Mouse (Mus musculus): ENCODE data around the gene Ebf4. TPM values are rescaled to one million over a fixed set of nuclear protein-coding genes. Genes with fewer than 3 reads are reported as not detected.

Ebf4 gene
- polyA plus RNA-seq, 1 experiment from 2014 or later, result 2.5 TPM

GRCm38 (mm10) chr2:130289086-130289485, 5.9 kb upstream of the Ebf4 start:
- H3K27ac ChIP-seq (ENCODE audit: low read depth, low read length), result no peak overlapping the region
- DNase-seq (ENCODE audit: low spot score) (no peak), ATAC-seq (replicated peaks; ENCODE audit: low FRiP score) (no peak)
- H3K36me3 ChIP-seq (ENCODE audit: control insufficient read depth, insufficient read depth, low read length), result no peaks in the 10 kb centered on the region
- H3K4me2 ChIP-seq (ENCODE audit: low read depth, low read length, severe bottlenecking), result no peak overlapping the region
- H3K27me3 ChIP-seq (ENCODE audit: control insufficient read depth, insufficient read depth, low read length), result peaks cover 2% of the 10 kb centered on the region; the same call in 1 of the 2 replicates
- no peak overlapping the region for H3K9ac ChIP-seq (ENCODE audit: low read length)
- no peaks in the 10 kb centered on the region for H3K9me3 ChIP-seq (ENCODE audit: control insufficient read depth, low read length)
- 68% methylated on average over 4 of the region's 4 CpGs for WGBS
- H3K4me3 ChIP-seq (ENCODE audit: low read depth, low read length), result no peak overlapping the region
- H3K4me1 ChIP-seq (replicated peaks; ENCODE audit: control insufficient read depth, insufficient read depth, low read length), result 0 out of 2 replicates have a peak, but pooled peaks cover 2% of the 10 kb centered on the region

GRCm38 (mm10) chr2:130291434-130291833, 3.5 kb upstream of the Ebf4 start:
- no peak overlapping the region for H3K27ac ChIP-seq (ENCODE audit: low read depth, low read length)
- 15% methylated on average over 8 of the region's 8 CpGs for WGBS
- H3K4me2 ChIP-seq (ENCODE audit: low read depth, low read length, severe bottlenecking), result no peak overlapping the region
- no peaks in the 10 kb centered on the region for H3K36me3 ChIP-seq (ENCODE audit: control insufficient read depth, insufficient read depth, low read length)
- peaks cover 6% of the 10 kb centered on the region for H3K4me1 ChIP-seq (replicated peaks; ENCODE audit: control insufficient read depth, insufficient read depth, low read length)
- H3K27me3 ChIP-seq (ENCODE audit: control insufficient read depth, insufficient read depth, low read length), result peaks cover 2% of the 10 kb centered on the region; the same call in 1 of the 2 replicates
- DNase-seq (ENCODE audit: low spot score) (peak; percentile 71), ATAC-seq (replicated peaks; ENCODE audit: low FRiP score) (no peak)
- no peak overlapping the region for H3K9ac ChIP-seq (ENCODE audit: low read length)
- no peaks in the 10 kb centered on the region for H3K9me3 ChIP-seq (ENCODE audit: control insufficient read depth, low read length)
- no peak overlapping the region for H3K4me3 ChIP-seq (ENCODE audit: low read depth, low read length)

- H3K9ac ChIP-seq (ENCODE audit: low read length), result peak overlapping the region; percentile 16
- no peaks in the 10 kb centered on the region for H3K36me3 ChIP-seq (ENCODE audit: control insufficient read depth, insufficient read depth, low read length)
- no peak for ATAC-seq (replicated peaks; ENCODE audit: low FRiP score)
- peaks cover 4% of the 10 kb centered on the region for H3K27me3 ChIP-seq (ENCODE audit: control insufficient read depth, insufficient read depth, low read length)
- WGBS, result 26% methylated on average over 3 of the region's 3 CpGs
- peaks cover 10% of the 10 kb centered on the region for H3K4me1 ChIP-seq (replicated peaks; ENCODE audit: control insufficient read depth, insufficient read depth, low read length)
- no peak overlapping the region for H3K4me2 ChIP-seq (ENCODE audit: low read depth, low read length, severe bottlenecking)
- no peaks in the 10 kb centered on the region for H3K9me3 ChIP-seq (ENCODE audit: control insufficient read depth, low read length)
- no peak overlapping the region for H3K4me3 ChIP-seq (ENCODE audit: low read depth, low read length)
- DNase-seq (ENCODE audit: low spot score), result no peak
- no peak overlapping the region for H3K27ac ChIP-seq (ENCODE audit: low read depth, low read length)
Measured at GRCm38 (mm10) chr2:130293009-130293408, 2.0 kb upstream of the Ebf4 start.

- ATAC-seq (replicated peaks; ENCODE audit: low FRiP score), result peak; percentile 19; the same call in 1 of the 2 replicates
- no peak overlapping the region for H3K4me3 ChIP-seq (ENCODE audit: low read depth, low read length)
- no peak overlapping the region for H3K27ac ChIP-seq (ENCODE audit: low read depth, low read length)
- H3K4me1 ChIP-seq (replicated peaks; ENCODE audit: control insufficient read depth, insufficient read depth, low read length), result peaks cover 10% of the 10 kb centered on the region
- H3K9me3 ChIP-seq (ENCODE audit: control insufficient read depth, low read length), result no peaks in the 10 kb centered on the region
- H3K4me2 ChIP-seq (ENCODE audit: low read depth, low read length, severe bottlenecking), result no peak overlapping the region
- peaks cover 4% of the 10 kb centered on the region for H3K27me3 ChIP-seq (ENCODE audit: control insufficient read depth, insufficient read depth, low read length)
- DNase-seq (ENCODE audit: low spot score), result peak; percentile 54
- WGBS, result 8% methylated on average over 4 of the region's 4 CpGs
- H3K36me3 ChIP-seq (ENCODE audit: control insufficient read depth, insufficient read depth, low read length), result no peaks in the 10 kb centered on the region
- H3K9ac ChIP-seq (ENCODE audit: low read length), result no peak overlapping the region
Measured at GRCm38 (mm10) chr2:130293486-130293885, 1.5 kb upstream of the Ebf4 start.

- 8% methylated on average over 17 of the region's 20 CpGs for whole genome bisulfite sequencing
- no peaks in the 10 kb centered on the region for H3K36me3 ChIP-seq (ENCODE audit: control insufficient read depth, insufficient read depth, low read length)
Measured at GRCm38 (mm10) chr2:130294218-130294935, 592 bp upstream of the Ebf4 start.

GRCm38 (mm10) chr2:130295331-130296133, 563 bp downstream of the Ebf4 start:
- under 1% methylated on average over 69 of the region's 99 CpGs for WGBS
- peak; percentile 75 for ATAC-seq (replicated peaks; ENCODE audit: low FRiP score)

More at GRCm38 (mm10) chr2:130294218-130294935, 592 bp upstream of the Ebf4 start:
- DNase-seq (ENCODE audit: low spot score) (no peak), ATAC-seq (replicated peaks; ENCODE audit: low FRiP score) (no peak)
- peaks cover 4% of the 10 kb centered on the region for H3K27me3 ChIP-seq (ENCODE audit: control insufficient read depth, insufficient read depth, low read length)
- H3K9me3 ChIP-seq (ENCODE audit: control insufficient read depth, low read length), result no peaks in the 10 kb centered on the region
- H3K9ac ChIP-seq (ENCODE audit: low read length), result peak overlapping the region; percentile 82
- peaks cover 10% of the 10 kb centered on the region for H3K4me1 ChIP-seq (replicated peaks; ENCODE audit: control insufficient read depth, insufficient read depth, low read length)
- H3K4me2 ChIP-seq (ENCODE audit: low read depth, low read length, severe bottlenecking), result peak overlapping the region; percentile 76
- peak overlapping the region; percentile 41; the same call in 1 of the 2 replicates for H3K27ac ChIP-seq (ENCODE audit: low read depth, low read length)
- peak overlapping the region; percentile 81 for H3K4me3 ChIP-seq (ENCODE audit: low read depth, low read length)

GRCm38 (mm10) chr2:130296134-130296745, 1.3 kb downstream of the Ebf4 start:
- H3K4me3 ChIP-seq (ENCODE audit: low read depth, low read length), result peak overlapping the region; percentile 81
- no peaks in the 10 kb centered on the region for H3K36me3 ChIP-seq (ENCODE audit: control insufficient read depth, insufficient read depth, low read length)
- peaks cover 10% of the 10 kb centered on the region for H3K4me1 ChIP-seq (replicated peaks; ENCODE audit: control insufficient read depth, insufficient read depth, low read length)
- WGBS, result 3% methylated on average over 20 of the region's 20 CpGs
- peak overlapping the region; percentile 82 for H3K9ac ChIP-seq (ENCODE audit: low read length)
- no peaks in the 10 kb centered on the region for H3K9me3 ChIP-seq (ENCODE audit: control insufficient read depth, low read length)
- H3K27ac ChIP-seq (ENCODE audit: low read depth, low read length), result no peak overlapping the region
- DNase-seq (ENCODE audit: low spot score) (no peak), ATAC-seq (replicated peaks; ENCODE audit: low FRiP score) (peak; percentile 7)
- peaks cover 4% of the 10 kb centered on the region for H3K27me3 ChIP-seq (ENCODE audit: control insufficient read depth, insufficient read depth, low read length)
- H3K4me2 ChIP-seq (ENCODE audit: low read depth, low read length, severe bottlenecking), result peak overlapping the region; percentile 76

More at GRCm38 (mm10) chr2:130295331-130296133, 563 bp downstream of the Ebf4 start:
- H3K4me3 ChIP-seq (ENCODE audit: low read depth, low read length), result peak overlapping the region; percentile 81
- H3K9ac ChIP-seq (ENCODE audit: low read length), result peak overlapping the region; percentile 82
- H3K4me1 ChIP-seq (replicated peaks; ENCODE audit: control insufficient read depth, insufficient read depth, low read length), result peaks cover 10% of the 10 kb centered on the region
- peak overlapping the region; percentile 76 for H3K4me2 ChIP-seq (ENCODE audit: low read depth, low read length, severe bottlenecking)
- H3K27me3 ChIP-seq (ENCODE audit: control insufficient read depth, insufficient read depth, low read length), result peaks cover 4% of the 10 kb centered on the region
- no peaks in the 10 kb centered on the region for H3K36me3 ChIP-seq (ENCODE audit: control insufficient read depth, insufficient read depth, low read length)
- peak overlapping the region; percentile 41 for H3K27ac ChIP-seq (ENCODE audit: low read depth, low read length)
- no peaks in the 10 kb centered on the region for H3K9me3 ChIP-seq (ENCODE audit: control insufficient read depth, low read length)
- peak; percentile 84 for DNase-seq (ENCODE audit: low spot score)

GRCm38 (mm10) chr2:130297580-130297979, 2.6 kb downstream of the Ebf4 start:
- Histone ChIP-seq H3K27ac (ENCODE audit: low read depth, low read length) (no peak overlapping the region), H3K36me3 (ENCODE audit: control insufficient read depth, insufficient read depth, low read length) (no peaks in the 10 kb centered on the region), H3K9ac (ENCODE audit: low read length) (no peak overlapping the region), H3K4me3 (ENCODE audit: low read depth, low read length) (no peak overlapping the region), H3K9me3 (ENCODE audit: control insufficient read depth, low read length) (no peaks in the 10 kb centered on the region), H3K4me1 (replicated peaks; ENCODE audit: control insufficient read depth, insufficient read depth, low read length) (peaks cover 10% of the 10 kb centered on the region), H3K4me2 (ENCODE audit: low read depth, low read length, severe bottlenecking) (no peak overlapping the region), H3K27me3 (ENCODE audit: control insufficient read depth, insufficient read depth, low read length) (peaks cover 4% of the 10 kb centered on the region)
- 82% methylated on average over 9 of the region's 9 CpGs for WGBS
- ATAC-seq (replicated peaks; ENCODE audit: low FRiP score), result no peak
- no peak for DNase-seq (ENCODE audit: low spot score)

All from forebrain, embryonic 11.5 days (tissue).